Mouse (Mus musculus) neutrophil, adult 5-6 weeks (primary cell): ENCODE data around the gene Morn1. TPM values are rescaled to one million over a fixed set of nuclear protein-coding genes. Genes with fewer than 3 reads are reported as not detected.

Experiments used
- ATAC-seq: fragments of 151-379, 151-347 bp; 2 replicates; pipeline ENCODE4 v1.8.0; 2017; ENCODE audit warnings: mild to moderate bottlenecking, moderate TSS enrichment; ENCODE audit not compliant: insufficient number of reproducible peaks, poor library complexity, low FRiP score, severe bottlenecking; ENCODE audit errors: extremely low read depth
- total RNA-seq: library from RNA; stranded (forward); fragments of 200-1000 nt; gene quantifications from 2 replicates; pipeline ENCODE4 v1.2.3, GENCODE M21; 2017

The Morn1 gene
- 0.74 and 3.4 TPM in 2 replicates for total RNA-seq

DNA sequence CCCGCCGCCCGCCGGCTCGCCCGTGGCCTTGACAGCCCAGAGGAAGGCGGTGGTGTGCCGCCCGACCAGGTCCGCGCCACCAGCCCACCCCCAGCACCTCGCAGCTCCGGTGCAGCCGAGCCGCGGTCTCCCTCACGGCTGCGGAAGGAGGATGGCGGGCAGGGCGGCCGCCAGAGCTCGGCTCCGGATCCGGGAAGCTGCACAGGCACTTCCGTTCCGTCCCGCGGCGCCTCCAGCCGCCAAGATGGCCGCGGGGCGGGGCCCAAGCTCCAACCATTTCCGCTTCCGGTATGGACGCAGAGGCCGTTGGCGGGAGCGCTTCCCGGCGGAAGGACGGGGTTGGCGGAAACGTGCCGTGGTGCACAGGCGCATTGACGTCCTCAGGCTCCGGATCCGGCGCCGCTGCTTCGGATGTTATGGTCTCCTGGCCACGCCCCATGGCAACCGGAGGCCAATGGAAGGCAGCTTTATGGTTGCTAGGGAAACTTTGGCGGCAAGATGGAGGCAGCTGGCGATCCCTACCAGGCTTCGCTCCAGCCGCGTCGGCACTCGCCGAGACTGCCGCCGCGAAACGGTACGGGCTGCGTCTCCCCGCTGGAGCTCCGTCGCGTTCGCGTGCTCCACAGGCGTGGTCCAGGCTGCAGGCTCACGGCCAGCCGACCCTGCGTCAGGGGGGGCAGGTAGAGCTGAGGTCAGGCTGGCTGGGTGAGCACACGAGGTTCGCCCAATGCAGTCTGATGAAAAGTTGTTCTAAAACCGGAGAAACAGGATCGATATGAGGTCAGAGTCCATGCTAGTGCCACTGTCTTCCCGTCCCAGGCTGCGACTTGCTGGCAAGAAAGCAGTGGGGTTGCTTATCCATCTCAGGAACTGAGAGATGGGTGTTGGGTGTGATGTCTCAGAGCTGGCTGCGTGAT is at the start of gene Morn1, which contains the start of gene Rer1:
Morn1 (plus strand) TSS at position 470 of the 917 bp plus-strand sequence.
Rer1 (minus strand) TSS at position 275 of the 917 bp plus-strand sequence.
- ATAC-seq = peak; percentile 98

DNA sequence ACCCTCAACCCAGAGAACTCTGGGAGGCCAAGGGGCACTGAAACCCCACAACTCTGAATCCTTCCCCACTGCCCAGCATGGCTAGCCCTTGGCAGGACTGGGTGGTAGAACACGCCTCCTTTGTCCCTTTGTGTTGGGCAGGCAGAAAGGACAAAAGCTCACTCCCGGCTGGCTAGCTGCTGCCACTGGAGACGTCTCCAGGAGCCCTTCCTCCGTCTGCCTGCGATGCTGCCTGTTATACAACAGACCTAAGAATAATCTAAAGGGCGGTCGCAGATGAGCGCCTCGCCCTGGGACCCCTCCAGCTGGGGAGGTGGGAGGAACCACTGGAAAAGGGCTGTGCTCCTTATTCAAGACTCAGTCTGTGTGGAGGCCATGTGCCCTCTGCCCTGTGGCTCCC is 46.2 kb upstream of the Morn1 start:
- ATAC-seq = no peak

DNA sequence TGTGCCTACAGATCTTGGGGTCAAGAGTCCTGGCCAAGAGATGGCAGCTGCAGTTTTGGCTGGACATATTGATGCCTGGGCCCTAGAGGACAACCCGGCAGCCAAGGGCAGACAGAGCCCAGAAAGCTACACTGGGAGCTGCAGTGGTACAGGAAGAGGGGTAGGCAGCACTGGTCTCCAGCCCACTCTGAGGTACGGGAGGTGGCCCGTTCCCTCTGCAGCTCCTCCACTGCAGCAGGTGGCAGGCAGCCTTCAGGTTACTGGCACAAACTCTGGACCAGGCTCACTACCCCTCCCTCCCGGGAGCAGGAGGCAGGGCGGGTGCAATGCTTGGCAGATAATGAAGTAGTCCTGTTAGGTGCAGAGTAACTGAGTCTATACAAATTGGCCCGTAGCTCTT is 45.7 kb upstream of the Morn1 start:
- no peak for ATAC-seq

DNA sequence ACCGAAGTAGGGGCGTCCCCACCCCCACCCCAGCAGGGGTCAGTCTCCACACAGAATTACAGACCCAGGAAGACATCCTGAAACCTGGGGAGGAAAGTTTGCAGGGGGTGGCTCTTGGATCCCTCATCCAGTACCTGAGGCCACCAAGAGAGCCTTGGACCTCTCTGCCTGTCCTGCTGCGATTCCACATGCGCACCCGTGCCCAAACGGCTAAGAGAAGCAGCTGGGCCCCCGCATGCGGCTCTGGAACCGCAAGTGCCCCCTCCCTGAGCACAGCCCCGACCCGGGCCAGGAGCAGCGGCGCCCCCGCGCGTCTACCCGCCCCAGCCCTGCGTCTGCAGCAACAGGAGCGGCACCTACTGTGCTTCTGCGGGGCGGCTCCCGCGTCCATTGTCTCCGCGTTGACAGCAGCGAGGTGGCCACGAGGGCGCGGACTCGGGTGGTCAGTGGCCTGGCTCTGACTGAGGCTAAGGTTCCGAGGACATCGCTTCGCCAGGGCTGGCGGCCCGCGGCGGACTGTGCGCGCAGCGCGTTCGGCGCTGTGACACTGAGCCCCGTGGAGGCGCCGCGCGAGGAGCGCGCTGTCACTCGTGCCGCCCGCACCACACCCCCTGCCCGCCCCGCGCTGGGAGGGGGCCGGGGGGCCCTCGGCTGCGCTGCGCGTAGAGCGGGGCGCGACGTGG is 43.6 kb upstream of the Morn1 start:
- no peak for ATAC-seq

DNA sequence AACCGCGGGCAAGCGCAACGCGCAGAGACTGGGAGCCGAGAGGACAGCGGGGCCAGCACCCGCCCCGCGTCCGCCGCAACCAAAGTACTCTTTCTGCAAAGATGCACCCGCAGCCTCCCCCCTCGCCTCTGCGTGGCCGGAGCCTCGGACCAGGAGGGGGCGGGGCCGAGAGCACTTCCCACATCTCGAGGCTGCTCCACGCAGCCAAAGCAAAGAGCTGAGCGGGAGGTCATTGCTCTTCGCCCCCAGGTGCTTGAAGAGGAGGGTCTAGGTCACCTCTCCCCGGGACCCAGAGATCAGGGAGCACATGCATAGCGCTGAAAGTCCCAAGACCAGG is 43.1 kb upstream of the Morn1 start:
- ATAC-seq = no peak

DNA sequence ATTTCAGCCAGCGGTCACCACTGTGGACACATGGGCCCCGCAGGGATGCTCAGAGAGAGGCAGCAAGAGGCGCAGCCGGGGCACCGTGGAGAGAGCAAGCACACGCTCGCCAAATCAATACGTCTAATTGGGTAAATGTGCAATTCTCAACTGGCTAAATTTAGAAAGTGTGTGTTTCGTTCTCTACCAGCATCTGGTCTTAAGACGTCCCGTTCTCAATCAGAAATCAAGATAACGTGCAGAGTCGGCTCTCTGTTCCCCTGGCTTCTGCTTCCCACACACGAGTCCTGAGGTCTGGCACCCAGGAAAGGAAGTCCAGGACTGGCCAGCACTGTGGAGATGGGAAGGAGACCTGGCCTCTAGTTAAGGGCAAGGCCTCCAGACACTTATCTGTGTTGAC is 39.7 kb upstream of the Morn1 start:
- no peak for ATAC-seq

DNA sequence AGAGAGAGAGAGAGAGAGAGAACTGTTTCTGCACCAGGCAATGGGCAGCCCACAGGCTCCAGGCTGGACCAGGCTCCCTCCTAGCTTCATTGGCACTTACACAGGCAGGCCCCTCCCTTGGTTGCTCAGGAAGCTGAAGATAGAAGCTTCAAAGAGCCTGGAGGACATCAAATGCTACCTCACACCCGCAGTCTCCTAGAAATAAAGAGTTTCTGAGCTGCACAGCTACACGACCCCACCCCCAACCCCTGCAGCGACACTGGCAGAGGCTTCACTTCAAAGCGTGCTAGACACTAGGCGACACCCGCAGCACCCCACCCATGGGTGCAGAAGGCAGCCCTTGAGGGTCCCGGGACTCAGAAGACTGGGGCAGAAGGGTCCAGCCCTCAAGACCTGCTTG is 36.3 kb upstream of the Morn1 start:
- no peak for ATAC-seq

DNA sequence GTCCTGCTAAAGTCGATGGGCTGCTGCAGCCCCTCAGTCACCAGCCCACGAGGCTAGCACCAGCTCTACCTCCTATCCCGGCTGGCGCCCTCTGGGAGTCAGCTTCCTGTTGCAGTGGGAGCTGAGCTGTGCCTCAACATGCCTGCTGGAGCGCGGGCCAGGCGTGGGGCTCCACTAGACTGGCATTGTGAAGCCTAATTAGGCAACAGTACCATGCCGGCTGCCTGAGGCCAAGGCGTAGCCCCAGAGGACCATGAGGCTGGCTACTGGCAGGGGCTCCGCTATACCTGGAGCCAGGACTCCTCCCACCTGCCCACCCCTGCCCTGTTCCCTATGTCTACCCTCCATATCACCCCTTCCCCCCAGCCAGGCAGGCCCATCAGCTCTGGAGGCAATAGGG is 29.7 kb upstream of the Morn1 start, which contains the start of gene Plch2:
Plch2 (minus strand) TSS at position 61 of the 400 bp plus-strand sequence.
- ATAC-seq = no peak

DNA sequence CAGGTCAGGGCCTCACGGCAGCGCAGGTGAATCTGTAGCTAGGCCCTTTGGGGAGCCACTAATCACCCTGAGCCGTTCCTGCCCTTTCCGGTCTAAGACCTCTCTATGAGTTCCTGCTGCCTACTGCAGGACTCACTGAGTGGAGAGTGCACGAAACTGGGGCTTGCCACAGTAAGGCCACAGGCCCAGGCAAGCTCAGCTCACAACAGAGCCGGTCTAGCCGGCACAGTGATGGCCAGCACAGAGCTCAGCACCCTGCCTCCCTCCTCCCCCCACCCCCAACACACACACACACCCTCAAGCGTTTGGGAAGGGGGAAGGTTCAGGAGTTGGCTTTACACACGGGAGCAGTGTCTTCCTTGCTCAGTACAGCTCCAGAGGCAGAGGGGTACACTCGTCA is 28.1 kb upstream of the Morn1 start:
- ATAC-seq = no peak

DNA sequence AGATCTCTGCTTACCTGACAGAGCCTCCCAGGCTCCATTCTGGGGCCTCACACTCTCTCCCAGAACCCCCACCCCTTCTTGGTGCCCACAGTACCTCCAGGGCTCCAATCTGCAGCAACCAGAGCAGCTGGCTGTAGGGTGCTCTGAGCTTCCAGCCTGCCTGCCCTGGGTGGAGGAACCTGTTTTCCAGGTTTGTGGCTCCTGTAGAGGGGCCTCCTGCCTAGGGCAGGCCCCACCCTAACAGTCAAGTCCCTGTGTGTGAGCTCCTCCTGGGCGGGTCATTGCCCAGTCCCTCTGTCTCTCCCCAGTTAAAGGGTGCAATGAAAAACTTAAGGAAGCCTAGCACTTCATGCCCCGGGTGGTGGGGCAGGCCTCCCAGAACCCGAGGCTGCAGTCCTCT is 22.5 kb upstream of the Morn1 start:
- ATAC-seq = no peak

DNA sequence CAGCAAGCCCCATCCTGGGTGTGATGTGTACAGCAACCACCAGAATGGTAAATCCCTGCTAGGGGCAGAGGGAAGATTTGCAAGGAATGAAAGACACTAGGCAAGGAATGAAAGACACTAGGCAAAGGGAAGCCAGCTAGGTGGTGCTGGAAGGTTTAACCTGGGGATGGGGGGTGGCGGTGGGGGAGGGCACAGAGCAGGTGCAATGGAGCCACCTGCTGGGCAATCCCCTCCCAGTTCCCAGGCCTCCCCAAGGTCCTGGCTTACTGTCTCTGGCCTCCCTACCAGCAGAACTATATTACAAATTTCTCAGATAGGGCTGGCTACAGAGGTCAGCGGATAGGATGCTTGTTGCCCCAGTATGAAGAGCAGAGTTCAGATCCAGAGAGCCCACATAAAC is 21.9 kb upstream of the Morn1 start:
- ATAC-seq = no peak

DNA sequence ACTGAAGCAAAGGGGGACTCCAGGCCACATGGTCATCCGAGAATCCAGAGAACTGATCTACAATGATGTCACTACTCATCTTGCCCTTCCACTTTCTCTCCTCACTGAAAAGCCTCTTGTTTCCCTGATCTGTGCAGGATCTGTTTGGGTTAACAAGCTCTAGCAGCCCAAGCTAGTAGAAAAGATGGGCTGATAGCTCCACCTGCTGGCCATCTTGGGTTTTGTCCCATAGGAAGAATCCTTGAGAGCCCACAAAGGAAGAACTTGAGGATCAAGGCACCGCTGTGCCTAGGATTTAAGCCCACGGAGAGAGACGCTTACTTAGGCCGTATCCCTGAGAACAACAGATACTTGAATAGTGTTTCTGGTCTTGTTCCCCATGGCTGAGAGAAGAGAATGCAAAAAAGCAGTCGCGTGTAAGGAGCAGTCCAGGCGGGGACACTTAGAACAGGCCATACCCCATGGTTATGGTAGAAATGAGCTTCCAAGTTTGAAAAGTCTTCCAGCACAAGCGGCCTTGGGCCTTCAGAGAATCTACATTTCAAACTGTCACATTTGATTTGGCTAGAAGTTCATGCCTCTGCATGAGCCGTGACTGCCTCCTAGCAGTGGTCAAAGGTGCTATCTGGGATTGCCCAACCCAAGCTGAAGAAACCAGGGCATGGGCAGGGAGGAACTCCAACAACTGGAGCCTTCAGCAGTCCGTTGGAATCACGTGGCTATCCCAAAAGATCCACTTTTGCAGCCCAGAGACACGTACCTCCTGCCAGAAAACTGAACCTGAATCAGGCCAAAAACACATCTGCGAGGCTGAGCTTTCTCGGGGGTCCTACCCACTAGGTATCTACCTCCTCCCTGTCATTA is 20.2 kb upstream of the Morn1 start:
- ATAC-seq = peak; percentile 45

DNA sequence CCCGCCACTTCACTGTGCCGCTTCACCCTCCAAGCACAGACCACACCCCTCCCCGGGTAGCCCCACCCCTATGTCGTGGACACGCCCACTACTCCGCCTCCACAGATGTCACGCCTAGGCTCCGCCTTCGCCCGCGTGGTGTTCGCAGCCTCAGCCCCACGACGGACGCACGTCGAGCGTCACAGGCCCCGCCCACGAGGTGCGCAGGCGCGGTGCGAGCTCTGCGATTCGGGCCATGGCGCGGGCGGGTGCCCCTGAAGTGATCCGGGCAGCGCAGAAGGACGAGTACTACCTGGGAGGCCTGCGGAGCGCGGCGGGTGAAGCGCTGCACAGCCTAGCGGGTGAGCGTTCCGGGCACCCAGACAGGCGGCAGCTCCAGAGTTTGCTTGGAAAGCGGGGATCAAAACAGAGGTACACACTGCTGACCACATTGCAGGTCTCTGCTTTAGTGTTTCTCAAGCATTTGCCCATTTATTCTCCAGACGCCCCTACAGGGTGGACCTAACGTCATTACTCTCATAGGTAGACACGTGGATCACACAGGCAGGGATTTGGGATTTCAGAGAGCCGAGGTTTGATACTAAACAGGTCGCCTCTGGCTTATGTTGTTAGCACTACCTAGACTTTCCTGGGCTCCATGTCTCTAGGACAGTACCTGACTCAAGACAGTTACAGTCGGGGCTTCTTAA is 19.4 kb upstream of the Morn1 start, which contains the start of gene Pex10:
Pex10 (plus strand) TSS at position 183 of the 689 bp plus-strand sequence.
- peak; percentile 92 for ATAC-seq

DNA sequence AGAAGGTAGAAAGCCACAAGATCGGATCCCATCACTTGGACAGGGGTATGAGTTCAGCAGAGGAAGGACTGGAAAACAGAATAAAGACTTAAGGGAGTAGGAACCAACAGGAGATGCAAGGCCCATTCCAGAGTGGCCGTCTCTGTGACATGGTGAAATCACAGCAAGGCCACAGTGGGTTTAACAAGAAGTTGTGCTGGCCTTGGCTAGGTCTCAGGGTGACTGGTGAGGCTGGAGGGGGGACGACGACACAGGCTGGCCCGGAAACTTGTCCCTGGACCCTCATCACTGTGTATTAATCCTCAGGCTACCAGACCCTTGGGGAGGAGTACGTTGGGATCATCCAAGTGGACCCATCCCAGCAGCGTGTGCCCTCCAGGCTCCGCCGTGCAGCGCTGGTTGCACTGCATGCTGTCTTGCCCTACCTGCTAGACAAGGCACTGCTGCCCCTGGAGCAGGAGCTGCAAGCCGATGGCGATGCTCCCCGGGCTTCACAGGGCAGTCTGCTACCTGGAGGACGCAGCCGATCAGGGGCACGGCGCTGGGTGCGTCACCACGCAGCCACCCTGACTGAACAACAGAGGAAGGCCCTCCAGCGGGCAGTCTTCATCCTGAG is 17.9 kb upstream of the Morn1 start:
- ATAC-seq = no peak

DNA sequence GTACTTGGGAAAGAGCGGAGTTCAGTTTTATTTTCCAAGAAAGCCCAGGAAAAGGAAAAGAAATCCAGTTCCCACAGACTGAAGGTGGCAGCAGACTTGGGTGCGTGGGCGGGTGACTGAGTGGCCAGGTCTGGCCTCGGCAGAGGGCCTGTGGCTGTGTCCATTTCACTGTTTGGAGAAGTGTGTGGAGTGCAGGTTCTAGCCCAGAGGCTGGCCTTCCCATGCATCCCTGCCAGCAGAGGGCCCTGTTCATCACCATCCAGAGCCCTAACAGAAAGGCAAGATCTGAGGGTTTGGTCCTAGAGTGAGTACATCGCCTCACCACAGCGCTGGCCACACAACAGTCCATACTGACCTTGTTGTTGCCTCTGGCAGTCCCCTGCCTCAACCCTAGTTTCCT is 17.2 kb upstream of the Morn1 start:
- no peak for ATAC-seq

DNA sequence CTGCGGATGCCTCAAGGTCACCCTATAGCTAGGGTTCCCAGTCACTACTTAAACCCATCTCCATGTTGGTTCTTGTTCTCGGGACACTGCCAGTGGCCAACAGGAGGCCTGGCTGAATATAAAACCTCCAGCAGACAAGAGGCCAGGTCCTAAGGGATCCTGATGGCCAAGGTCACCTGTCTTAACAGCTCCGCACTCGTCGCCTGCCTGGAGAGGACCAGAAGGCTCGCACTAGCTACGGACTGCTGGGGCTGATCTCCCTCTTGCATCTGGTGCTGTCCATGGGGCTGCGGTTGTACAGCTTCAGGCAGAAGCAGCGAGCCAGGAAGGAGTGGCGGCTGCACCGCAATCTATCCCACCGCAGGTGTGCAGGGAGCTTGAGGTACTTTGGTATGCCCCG is 16.2 kb upstream of the Morn1 start:
- no peak for ATAC-seq

DNA sequence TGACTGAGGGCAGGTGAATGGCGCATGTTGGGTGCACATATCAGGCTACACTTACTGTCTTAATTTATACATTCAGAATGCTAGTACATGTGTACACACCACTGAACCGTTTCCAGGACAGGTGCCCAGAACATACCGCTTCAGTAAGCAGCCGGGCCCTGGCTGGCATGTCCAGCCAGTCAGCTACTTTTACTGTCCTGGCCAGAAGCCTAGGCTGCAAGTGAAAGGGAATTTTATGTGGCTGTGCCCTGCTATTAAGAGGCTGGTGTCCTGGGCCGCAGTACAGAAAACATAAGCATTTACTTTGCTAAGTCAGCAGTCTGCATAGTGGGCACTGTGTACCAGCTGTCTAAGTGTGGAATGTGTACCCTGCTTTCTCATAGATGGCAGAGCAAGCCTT is 15.5 kb upstream of the Morn1 start:
- no peak for ATAC-seq

DNA sequence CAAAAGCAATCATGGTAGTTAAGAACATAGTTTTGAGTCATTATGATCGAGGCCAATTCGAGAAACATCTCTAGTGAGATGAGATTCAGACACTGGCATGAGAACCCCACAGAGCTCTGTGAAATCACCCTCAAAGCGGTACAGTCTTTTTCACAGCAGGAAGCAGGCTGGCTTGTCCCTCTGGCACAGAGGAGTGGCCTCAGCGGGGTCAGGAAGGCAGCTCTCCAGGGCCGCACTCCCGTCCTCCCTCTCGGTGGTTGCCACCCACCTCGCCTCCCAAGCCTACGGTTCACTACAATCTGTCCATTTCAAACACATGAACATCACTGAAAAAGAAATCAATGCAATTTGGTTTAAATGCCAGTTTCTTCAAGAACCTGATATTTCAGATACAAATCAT is 12.0 kb upstream of the Morn1 start:
- ATAC-seq = no peak
